Mouse (Mus musculus): ENCODE measurements around the gene Lhb.
"Not testable (repeated sequence)": the region's sequence is repeated elsewhere in the genome, so short reads cannot be mapped to it uniquely, and the experiment has no call there.

Lhb gene

GRCm38 (mm10) chr7:45455932-45456696 is 35.5 kb downstream of the Lhb start:
- no peak for DNase-seq

- no peak for DNase-seq
Observed at GRCm38 (mm10) chr7:45456721-45457203, 36.1 kb downstream of the Lhb start.

- DNase-seq = no peak
Observed at GRCm38 (mm10) chr7:45457204-45458060, 36.8 kb downstream of the Lhb start.

DNA sequence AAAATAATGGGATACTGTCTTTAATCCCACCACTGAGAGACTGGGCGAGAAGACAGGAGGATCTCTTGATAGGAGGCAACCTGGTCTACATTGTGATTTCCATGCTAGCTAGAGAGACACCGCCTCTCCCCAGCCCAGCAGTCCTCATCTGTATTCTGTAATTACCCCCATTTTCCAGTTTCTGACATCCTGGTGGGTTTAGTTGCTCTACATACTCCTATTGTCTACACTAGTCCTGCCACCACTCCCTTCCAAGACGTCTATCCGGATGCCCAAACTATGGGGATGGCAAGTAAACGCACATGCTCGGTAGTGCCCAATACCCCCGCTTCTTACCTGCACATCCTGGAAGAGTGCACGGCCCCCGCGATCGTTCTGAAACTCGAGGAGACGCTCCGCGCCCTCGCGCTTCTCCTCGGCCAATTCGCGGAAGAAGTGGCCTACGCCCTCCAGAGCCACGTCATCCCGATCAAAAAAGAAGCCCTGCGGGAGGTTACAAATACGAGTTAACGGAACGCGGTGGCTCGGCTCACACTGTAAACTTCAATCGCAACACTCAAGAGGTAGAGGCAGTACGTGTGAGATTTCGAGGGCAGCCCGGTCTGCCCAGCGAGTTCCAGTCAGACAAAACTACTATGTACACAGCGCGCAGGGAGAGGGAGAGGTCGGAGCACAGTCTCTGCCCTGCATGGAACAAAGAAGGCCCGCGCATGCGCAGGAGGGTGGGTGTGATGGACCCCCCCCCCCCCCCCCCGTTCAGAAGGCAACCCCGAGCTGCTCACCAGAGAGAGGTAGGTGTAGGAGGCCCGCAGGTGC is 38.3 kb downstream of the Lhb start:
- peak; percentile 85 to 86 for DNase-seq

DNA sequence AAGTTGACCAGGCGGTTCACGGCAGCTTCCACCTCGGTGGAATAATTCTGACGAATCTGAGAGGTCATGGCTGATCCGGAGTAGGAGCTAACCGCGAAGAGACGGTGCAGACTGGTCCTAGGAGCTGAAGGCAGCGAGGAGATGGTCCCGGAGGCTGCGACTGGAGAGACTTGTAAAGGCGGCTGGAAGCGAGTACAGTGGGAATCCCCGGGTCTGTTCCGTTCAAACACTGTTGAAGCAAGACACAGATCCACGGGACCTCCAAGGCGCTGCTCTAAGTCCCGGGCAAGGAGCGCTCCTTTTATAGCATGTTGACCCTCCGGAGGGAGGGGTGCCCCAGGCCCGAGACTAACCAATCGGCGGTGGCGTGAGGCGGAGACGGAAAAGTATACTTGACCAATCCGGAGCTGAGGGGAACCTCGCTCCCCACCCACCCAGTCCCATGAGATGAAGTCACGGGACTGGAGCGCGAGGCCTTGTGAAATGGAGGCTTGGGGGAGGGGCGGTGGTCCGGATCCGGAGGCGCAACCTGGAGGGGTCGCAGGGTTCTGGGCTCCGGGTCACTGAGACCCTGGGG is 39.0 kb downstream of the Lhb start, which contains the start of gene Ftl1:
TSS of gene Ftl1 (minus strand) at position 321 of the 577 bp plus-strand sequence.
- DNase-seq = peak; percentile 93 to 97

GRCm38 (mm10) chr7:45460377-45460776 is 39.8 kb downstream of the Lhb start:
- no peak for DNase-seq

GRCm38 (mm10) chr7:45460860-45461314 is 40.3 kb downstream of the Lhb start:
- peak; percentile 29 to 56 for DNase-seq

DNA sequence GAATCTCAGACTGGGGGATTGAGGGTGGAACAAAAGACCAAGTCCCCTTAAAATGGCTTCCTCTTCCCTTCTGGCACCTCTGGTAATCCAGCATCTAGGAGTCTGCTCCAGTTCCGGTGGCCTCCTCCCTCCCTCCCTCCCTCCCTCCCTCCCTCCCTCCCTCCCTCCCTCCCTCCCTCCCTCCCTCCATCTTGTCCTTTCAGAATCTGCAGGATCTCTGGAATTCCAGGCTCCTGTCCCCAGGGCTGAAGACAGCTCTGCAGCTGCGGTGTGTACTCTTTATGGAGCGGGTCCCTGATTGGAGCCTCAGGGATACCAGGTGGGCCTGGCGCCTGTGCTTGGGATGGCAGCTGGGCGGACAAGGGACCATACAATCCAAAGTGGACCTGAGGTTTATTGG is 40.7 kb downstream of the Lhb start:
- no peak for DNase-seq

DNA sequence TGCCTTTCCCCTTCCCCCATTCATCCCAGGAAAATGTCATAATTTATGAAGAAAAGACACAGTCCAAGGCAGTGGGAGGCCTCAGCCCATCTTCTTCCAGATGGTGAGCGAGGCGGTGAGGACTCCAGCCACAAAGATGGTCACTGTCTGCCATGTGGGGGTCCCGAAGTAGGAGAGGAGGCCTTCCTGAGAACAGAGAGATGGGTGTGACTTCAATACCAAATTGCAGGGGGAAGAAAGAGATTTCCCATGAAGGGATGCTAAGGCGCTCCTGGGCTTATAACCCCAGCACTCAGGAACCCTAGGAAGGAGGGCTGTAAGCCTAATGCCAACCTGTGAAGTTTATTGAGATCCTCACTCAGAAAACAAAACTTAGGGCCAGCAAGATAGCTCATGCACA is 41.2 kb downstream of the Lhb start:
- no peak for DNase-seq

DNA sequence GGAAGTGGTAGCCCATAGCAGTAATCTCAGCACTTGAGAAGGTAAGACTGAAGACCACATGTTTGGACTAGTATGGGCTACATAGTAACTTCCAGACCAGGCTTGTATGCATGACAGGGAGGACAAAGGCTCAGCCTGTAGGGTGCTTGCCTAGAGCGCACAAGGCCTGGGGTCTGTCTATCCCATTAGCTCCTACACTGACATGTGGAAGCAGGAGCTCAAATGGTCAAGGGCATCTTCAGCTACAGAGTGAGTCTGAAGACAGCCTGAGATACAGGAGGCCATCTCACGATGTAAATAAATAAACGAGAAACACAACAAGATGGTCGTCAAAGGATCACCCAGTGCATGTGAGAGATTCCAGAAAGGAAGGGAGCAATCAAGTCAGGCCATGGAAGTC is 41.7 kb downstream of the Lhb start:
- no peak for DNase-seq

DNA sequence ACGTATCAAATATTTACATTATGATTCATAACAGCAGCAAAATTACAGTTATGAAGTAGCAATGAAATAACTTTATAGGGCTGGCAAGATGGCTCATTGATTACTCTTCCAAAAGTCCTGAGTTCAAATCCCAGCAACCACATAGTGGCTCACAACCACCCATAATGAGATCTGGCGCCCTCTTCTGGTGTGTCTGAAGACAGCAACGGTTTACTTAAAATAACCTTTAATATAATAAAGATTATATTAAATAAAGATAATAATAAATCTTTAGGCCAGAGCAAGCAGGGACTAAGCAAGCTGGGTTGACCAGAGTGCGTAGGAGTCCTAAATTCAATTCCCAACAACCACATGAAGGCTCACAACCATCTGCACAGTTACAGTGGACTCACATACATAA is 42.2 kb downstream of the Lhb start:
- DNase-seq = not testable (repeated sequence)

GRCm38 (mm10) chr7:45463987-45464778 is 43.6 kb downstream of the Lhb start:
- DNase-seq = no peak

GRCm38 (mm10) chr7:45465112-45465511 is 44.5 kb downstream of the Lhb start:
- no peak for DNase-seq

GRCm38 (mm10) chr7:45465549-45465948 is 44.9 kb downstream of the Lhb start:
- peak; percentile 16 to 40 for DNase-seq

DNA sequence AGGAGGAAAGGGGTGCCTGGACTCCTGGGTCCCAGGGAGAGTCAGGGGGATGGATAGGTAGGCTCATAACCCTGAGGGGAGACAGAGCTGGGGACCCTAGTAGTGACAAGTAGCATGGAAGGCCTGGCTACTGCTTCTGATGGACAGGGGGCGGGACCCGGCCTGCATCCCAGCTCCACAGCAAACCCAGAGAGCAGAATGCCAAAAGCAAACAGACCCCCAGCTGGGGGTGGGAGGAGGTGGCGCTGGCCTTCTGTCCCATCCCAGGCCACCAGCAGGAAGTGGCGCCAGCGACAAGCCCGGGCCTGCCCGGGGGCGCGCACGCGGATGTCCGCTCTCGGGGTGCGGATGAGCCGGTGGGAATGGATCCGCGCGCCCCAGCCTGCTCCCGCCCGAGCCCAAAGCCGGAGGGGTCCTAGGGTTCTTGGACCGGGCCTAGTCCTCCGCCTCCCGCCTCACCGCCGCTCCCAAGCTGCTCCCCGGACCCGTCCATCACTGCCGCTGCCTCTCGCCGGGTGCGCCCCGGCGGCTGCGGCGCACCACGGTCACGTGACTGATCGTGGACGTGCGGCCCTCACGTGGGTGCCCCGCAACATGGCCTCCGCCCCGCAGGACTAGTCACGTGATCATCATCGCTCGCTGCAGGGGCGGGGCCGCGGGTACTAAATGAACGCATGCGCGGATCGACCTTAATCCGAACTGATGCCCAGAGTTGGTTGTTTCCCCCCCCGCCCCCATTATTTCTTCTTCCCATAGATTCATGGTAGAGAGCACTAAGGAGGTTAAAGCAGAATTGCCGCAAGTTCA is 45.9 kb downstream of the Lhb start, which contains the start of gene Bax:
TSS of gene Bax (minus strand) at position 616 of the 807 bp plus-strand sequence.
- peak; percentile 87 to 90 for DNase-seq

DNA sequence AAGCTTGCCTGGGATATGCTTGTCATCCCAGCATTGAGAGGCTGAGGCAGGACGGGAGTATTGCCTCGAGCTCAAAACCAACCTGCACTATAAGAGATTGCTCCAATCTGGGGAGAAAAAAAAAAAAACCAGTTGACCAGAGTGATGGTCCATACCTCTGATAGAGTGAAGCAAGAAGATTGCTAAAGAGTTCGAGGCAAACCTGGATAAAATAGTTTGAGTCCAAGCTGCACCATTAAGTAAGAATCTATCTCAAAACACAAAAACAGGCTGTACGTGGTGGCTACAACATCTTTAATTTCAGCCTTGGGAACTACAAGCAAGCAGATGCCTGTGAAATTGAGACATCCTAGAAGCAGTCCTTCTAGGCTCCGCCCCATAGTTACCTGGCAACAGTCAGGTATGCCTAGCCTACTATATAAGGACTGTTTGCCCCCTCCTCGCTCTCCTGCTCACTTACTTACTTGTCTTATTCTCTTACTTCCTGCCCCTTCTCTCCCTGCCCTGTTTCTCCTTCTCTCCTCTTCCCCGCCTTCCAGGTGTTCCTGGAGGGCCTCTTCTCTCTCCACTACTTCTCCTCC is 46.6 kb downstream of the Lhb start:
- DNase-seq = no peak

DNA sequence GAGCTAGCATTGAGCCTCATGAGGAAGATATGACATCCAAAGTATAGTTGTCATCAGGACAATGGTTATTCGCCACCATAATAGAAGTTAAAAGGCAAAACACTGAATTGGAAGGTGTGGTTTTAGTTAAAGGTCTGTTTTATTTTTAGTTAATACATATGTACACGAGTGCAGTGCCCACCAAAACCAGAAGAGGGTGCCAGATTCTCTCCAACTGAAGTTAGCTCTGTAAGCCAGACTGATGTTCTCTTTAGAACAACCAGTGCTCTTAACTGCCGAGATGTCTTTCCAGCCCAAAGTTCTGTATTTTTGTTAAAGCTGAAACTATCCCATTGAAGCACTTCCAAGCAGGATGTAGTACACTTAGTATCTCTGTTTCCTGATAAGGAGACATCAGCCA is 50.2 kb downstream of the Lhb start:
- DNase-seq = peak; percentile 54 to 72

Measured in thymus, postnatal 36 days (tissue).